9 mouse cellular contexts compared by ENCODE assay signal in genomic region chr3:102023337-102023736, GRCm38 (mm10). TPM values are rescaled to one million over a fixed set of nuclear protein-coding genes. Genes with fewer than 3 reads are reported as not detected.
DNase-seq lines count a peak whose midpoint lies in the region; ATAC-seq and TF ChIP-seq lines count a peak whose summit lies in the region.
"Had no signal": no experiment of that assay in that cellular context is flagged by ENCODE, and none has a peak within 500 bp of the region (broad histone marks: within the 10 kb centered on the region; RNA-seq: fewer than 3 reads in every experiment).

No protein-coding gene starts in this region.

- under 1% methylated on average over 31 of the region's 31 CpGs for WGBS in heart, embryonic 10.5 days
- under 1% methylated on average over 31 of the region's 31 CpGs for WGBS in forebrain, postnatal 0 days

- H3K27ac ChIP-seq in heart, embryonic 10.5 days = peak overlapping the region; percentile 84
- no peak overlapping the region for H3K27ac ChIP-seq in forebrain, postnatal 0 days (ENCODE audit: low read depth, low read length)

- peak overlapping the region; percentile 60 for H3K4me3 ChIP-seq in heart, embryonic 10.5 days
- peak overlapping the region; percentile 19 for H3K4me3 ChIP-seq in forebrain, postnatal 0 days (ENCODE audit: low read depth, low read length)

- DNase-seq in heart, embryonic 10.5 days (ENCODE audit: low spot score) = peak; percentile 75
- no peak for DNase-seq in heart, postnatal 14 days
- DNase-seq in ZHBTc4 (ENCODE audit: low read depth, low spot score) = peak; percentile 35
- peak; percentile 27 for DNase-seq in forebrain, postnatal 0 days
- peak; percentile 70 for DNase-seq in mesoderm, embryonic 11.5 days (ENCODE audit: low read depth, low spot score)
- DNase-seq in frontal cortex, postnatal 10 days (ENCODE audit: low spot score in 2 of 2) = no peak
- DNase-seq in MN1 (ENCODE audit: low spot score) = no peak
- no peak for DNase-seq in frontal cortex, postnatal 25 days (ENCODE audit: low spot score in 2 of 2)

- ATAC-seq in forebrain, postnatal 0 days = peak; percentile 36

- peaks cover 12% of the 10 kb centered on the region; the same call in 1 of the 2 replicates for H3K27me3 ChIP-seq in heart, embryonic 10.5 days (ENCODE audit: insufficient read depth, poor library complexity, severe bottlenecking)
- H3K27me3 ChIP-seq in forebrain, postnatal 0 days (ENCODE audit: insufficient read depth, low read length) = no peaks in the 10 kb centered on the region; the same call in 1 of the 2 replicates

- intact Hi-C loops in heart, postnatal 14 days (cut with DNase I) = no loop called here

- TF ChIP-seq CTCF in forebrain, postnatal 0 days (IDR thresholded peaks at IDR 0.05; ENCODE audit: low read depth) = no peak

- no peaks in the 10 kb centered on the region for H3K36me3 ChIP-seq in heart, embryonic 10.5 days
- no peaks in the 10 kb centered on the region for H3K36me3 ChIP-seq in forebrain, postnatal 0 days (ENCODE audit: insufficient read depth)

- H3K9me3 ChIP-seq in heart, embryonic 10.5 days = no peaks in the 10 kb centered on the region
- no peaks in the 10 kb centered on the region for H3K9me3 ChIP-seq in forebrain, postnatal 0 days (ENCODE audit: low read length)

- peaks cover 40% of the 10 kb centered on the region for H3K4me1 ChIP-seq in heart, embryonic 10.5 days
- H3K4me1 ChIP-seq in forebrain, postnatal 0 days (ENCODE audit: insufficient read depth) = no peaks in the 10 kb centered on the region

- peak overlapping the region; percentile 54 for H3K4me2 ChIP-seq in forebrain, postnatal 0 days (ENCODE audit: low read depth)

- H3K9ac ChIP-seq in forebrain, postnatal 0 days = peak overlapping the region; percentile 28; the same call in 1 of the 2 replicates

RNA-seq across cellular contexts. Expression of gene Nhlh2, which starts 13.5 kb away (rescaled TPM):
- polyA plus RNA-seq in heart, embryonic 10.5 days (2016; fragmentation: Nextera tagmentation; extraction: Ambion mirVana) = 0.27 and 0.57 TPM in 2 replicates
- total RNA-seq in heart, postnatal 14 days (2021) = not detected
- total RNA-seq in forebrain, postnatal 0 days (2014; rRNA removed) = 8.6 and 19.0 TPM in 2 replicates
- 7.0 and 14.6 TPM in 2 replicates for polyA plus RNA-seq in forebrain, postnatal 0 days (2015; fragmentation: Nextera tagmentation; extraction: Ambion mirVana)
- total RNA-seq: neutrophil, adult 5-6 weeks had no signal

Comparison
In these comparisons a context has a peak if more than half of its experiments do, and no peak if none do; other contexts are left out.
1. DNase-seq: peak in heart, embryonic 10.5 days (single experiment), ZHBTc4 (single experiment), forebrain, postnatal 0 days (single experiment) and mesoderm, embryonic 11.5 days (single experiment); none in heart, postnatal 14 days (0 of 2), frontal cortex, postnatal 10 days (0 of 2), MN1 (single experiment) and frontal cortex, postnatal 25 days (0 of 2).